Mouse (Mus musculus): ENCODE measurements around the gene Mdp1. TPM values are rescaled to one million over a fixed set of nuclear protein-coding genes. Genes with fewer than 3 reads are reported as not detected.

The Mdp1 gene
- polyA plus RNA-seq, 1 experiment from 2014 or later = 51.3 TPM

DNA sequence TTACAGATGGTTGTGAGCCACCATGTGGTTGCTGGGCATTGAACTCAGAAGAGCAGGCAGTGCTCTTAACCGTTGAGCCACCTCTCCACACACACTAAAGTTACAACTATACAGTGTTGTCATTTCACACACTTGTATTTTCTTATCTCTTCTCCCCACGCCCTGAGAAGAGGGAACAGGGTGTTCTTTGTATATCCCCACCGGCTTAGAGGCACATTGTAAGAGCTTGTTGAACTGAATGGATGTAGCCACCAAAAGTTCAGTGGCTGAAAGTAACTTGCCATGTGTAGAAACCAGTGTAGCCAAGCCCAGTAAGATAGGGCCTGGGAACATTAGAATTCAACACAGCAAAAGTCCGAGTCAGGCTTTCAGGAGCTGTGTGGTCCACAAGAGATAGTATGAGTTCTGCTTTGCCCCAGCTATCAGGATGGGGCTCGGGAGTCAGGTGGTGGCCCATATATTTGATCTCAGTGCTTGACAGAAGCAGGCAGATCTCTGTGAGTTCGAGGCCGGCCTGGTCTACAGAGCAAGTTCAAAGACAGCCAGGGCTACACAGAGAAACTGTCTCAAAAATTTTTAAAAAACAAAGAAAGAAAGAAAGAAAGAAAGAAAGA is 45.6 kb downstream of the Mdp1 start:
- 68% methylated on average over 7 of the region's 7 CpGs for WGBS
- H3K9ac ChIP-seq = no peak overlapping the region
- H3K9me3 ChIP-seq = no peaks in the 10 kb centered on the region
- H3K27me3 ChIP-seq (replicated peaks) = no peaks in the 10 kb centered on the region
- ATAC-seq (ENCODE audit: insufficient read depth, low FRiP score, low read depth) = peak; percentile 51; the same call in 1 of the 2 replicates
- peaks cover 10% of the 10 kb centered on the region for H3K4me1 ChIP-seq
- H3K36me3 ChIP-seq = 0 out of 2 replicates have a peak, but pooled peaks cover 2% of the 10 kb centered on the region
- no peak overlapping the region for H3K4me2 ChIP-seq
- no peak overlapping the region for H3K4me3 ChIP-seq (replicated peaks)
- H3K27ac ChIP-seq = no peak overlapping the region

DNA sequence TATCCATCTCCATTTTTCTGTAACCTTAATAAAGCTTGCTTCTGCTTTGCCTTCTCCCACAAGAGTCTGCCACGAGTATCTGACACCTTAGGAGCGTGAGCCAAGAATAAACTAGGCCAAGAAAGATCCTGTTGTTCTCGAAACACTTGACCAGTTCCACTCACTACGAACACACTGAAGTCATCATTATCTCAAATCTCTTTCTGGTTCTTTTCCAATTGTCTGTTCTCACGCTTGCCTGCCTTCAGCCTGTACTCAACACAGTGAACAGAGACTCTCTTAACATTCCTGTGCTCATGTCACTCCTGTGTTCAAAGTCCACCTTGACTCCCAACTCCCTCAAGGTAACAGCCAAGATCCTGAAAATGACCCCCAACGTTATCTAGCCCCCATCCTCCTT is 47.0 kb downstream of the Mdp1 start:
- ATAC-seq (ENCODE audit: insufficient read depth, low FRiP score, low read depth) = no peak
- Histone ChIP-seq H3K36me3 (peaks cover 10% of the 10 kb centered on the region; the same call in 1 of the 2 replicates), H3K4me1 (peaks cover 4% of the 10 kb centered on the region; the same call in 1 of the 2 replicates), H3K4me2 (no peak overlapping the region), H3K27me3 (replicated peaks) (no peaks in the 10 kb centered on the region), H3K9me3 (no peaks in the 10 kb centered on the region), H3K4me3 (replicated peaks) (no peak overlapping the region), H3K9ac (no peak overlapping the region), H3K27ac (no peak overlapping the region)
- 69% methylated on average over 6 of the region's 6 CpGs for WGBS

DNA sequence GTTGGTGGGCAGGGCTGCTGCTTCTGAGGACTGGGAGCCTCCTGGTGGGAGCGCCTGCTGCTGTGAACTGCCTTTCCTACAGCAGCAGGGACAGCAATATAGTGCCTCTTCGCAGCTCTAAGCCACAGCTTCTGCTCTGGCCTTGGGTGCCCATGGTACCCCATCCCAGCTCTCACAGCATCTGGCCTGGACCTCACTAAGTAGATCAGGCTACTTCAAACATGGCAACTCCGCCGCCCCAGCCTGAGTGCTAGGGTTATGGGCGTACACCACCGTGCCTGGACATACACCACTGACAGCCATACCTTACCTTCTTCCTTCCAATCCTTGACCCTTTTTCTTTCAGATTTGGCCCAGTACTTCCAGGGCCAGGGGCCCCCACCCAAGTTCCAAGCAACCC is 52.0 kb downstream of the Mdp1 start:
- Histone ChIP-seq H3K4me1 (peaks cover 9% of the 10 kb centered on the region), H3K4me2 (no peak overlapping the region), H3K9ac (no peak overlapping the region), H3K27ac (no peak overlapping the region), H3K36me3 (peaks cover 27% of the 10 kb centered on the region; the same call in 1 of the 2 replicates), H3K27me3 (replicated peaks) (no peaks in the 10 kb centered on the region), H3K9me3 (no peaks in the 10 kb centered on the region), H3K4me3 (replicated peaks) (no peak overlapping the region)
- no peak for ATAC-seq (ENCODE audit: insufficient read depth, low FRiP score, low read depth)
- WGBS = 91% methylated on average over 6 of the region's 6 CpGs

Other genes starting within 250 kb of the Mdp1 start
- 121 TPM in 2 replicates for gene Dhrs4, start 181.8 kb downstream of the Mdp1 start, polyA plus RNA-seq (2015; fragmentation: Nextera tagmentation; extraction: Ambion mirVana)
- 2.1 and 2.2 TPM in 2 replicates for gene Carmil3, start 169.9 kb downstream of the Mdp1 start, polyA plus RNA-seq (2015; fragmentation: Nextera tagmentation; extraction: Ambion mirVana)
- gene Cpne6, start 150.1 kb downstream of the Mdp1 start, polyA plus RNA-seq (2015; fragmentation: Nextera tagmentation; extraction: Ambion mirVana) = 0.23 and 0.42 TPM in 2 replicates
- not detected in 2 replicates for gene Nrl, start 135.5 kb downstream of the Mdp1 start, polyA plus RNA-seq (2015; fragmentation: Nextera tagmentation; extraction: Ambion mirVana)
- gene Pck2, start 120.2 kb downstream of the Mdp1 start, polyA plus RNA-seq (2015; fragmentation: Nextera tagmentation; extraction: Ambion mirVana) = 48.5 and 52.8 TPM in 2 replicates
- gene Dcaf11, start 100.5 kb downstream of the Mdp1 start, polyA plus RNA-seq (2015; fragmentation: Nextera tagmentation; extraction: Ambion mirVana) = 63.6 and 75.7 TPM in 2 replicates
- gene A730061H03Rik, start 100.1 kb downstream of the Mdp1 start, polyA plus RNA-seq (2015; fragmentation: Nextera tagmentation; extraction: Ambion mirVana) = 1.2 and 1.4 TPM in 2 replicates
- gene Fitm1, start 84.9 kb downstream of the Mdp1 start, polyA plus RNA-seq (2015; fragmentation: Nextera tagmentation; extraction: Ambion mirVana) = 0.50 and 1.2 TPM in 2 replicates
- 159 and 176 TPM in 2 replicates for gene Psme1, start 82.4 kb downstream of the Mdp1 start, polyA plus RNA-seq (2015; fragmentation: Nextera tagmentation; extraction: Ambion mirVana)
- gene Emc9, start 75.2 kb downstream of the Mdp1 start, polyA plus RNA-seq (2015; fragmentation: Nextera tagmentation; extraction: Ambion mirVana) = 9.4 and 11.2 TPM in 2 replicates
- 265 and 289 TPM in 2 replicates for gene Psme2, start 69.4 kb downstream of the Mdp1 start, polyA plus RNA-seq (2015; fragmentation: Nextera tagmentation; extraction: Ambion mirVana)
- 16.7 and 18.4 TPM in 2 replicates for gene Rnf31, start 68.8 kb downstream of the Mdp1 start, polyA plus RNA-seq (2015; fragmentation: Nextera tagmentation; extraction: Ambion mirVana)
- 11.6 and 12.1 TPM in 2 replicates for gene Irf9, start 56.9 kb downstream of the Mdp1 start, polyA plus RNA-seq (2015; fragmentation: Nextera tagmentation; extraction: Ambion mirVana)
- 9.2 and 10.7 TPM in 2 replicates for gene Rec8, start 42.5 kb downstream of the Mdp1 start, polyA plus RNA-seq (2015; fragmentation: Nextera tagmentation; extraction: Ambion mirVana)
- gene Ipo4, start 24.6 kb downstream of the Mdp1 start, polyA plus RNA-seq (2015; fragmentation: Nextera tagmentation; extraction: Ambion mirVana) = 81.1 and 82.4 TPM in 2 replicates
- gene Gm49378, start 22.6 kb downstream of the Mdp1 start, polyA plus RNA-seq (2015; fragmentation: Nextera tagmentation; extraction: Ambion mirVana) = 1.3 and 1.7 TPM in 2 replicates
- gene Tm9sf1, start 16.7 kb downstream of the Mdp1 start, polyA plus RNA-seq (2015; fragmentation: Nextera tagmentation; extraction: Ambion mirVana) = 123 and 124 TPM in 2 replicates
- 0.40 and 0.59 TPM in 2 replicates for gene Tssk4, start 10.3 kb downstream of the Mdp1 start, polyA plus RNA-seq (2015; fragmentation: Nextera tagmentation; extraction: Ambion mirVana)
- gene Gmpr2, start 11.4 kb upstream of the Mdp1 start, polyA plus RNA-seq (2015; fragmentation: Nextera tagmentation; extraction: Ambion mirVana) = 53.5 and 54.6 TPM in 2 replicates
- gene Nedd8, start 11.6 kb upstream of the Mdp1 start, polyA plus RNA-seq (2015; fragmentation: Nextera tagmentation; extraction: Ambion mirVana) = 495 and 515 TPM in 2 replicates
- 33.9 and 40.4 TPM in 2 replicates for gene Tinf2, start 21.3 kb upstream of the Mdp1 start, polyA plus RNA-seq (2015; fragmentation: Nextera tagmentation; extraction: Ambion mirVana)
- gene Tgm1, start 53.4 kb upstream of the Mdp1 start, polyA plus RNA-seq (2015; fragmentation: Nextera tagmentation; extraction: Ambion mirVana) = 17.9 and 30.5 TPM in 2 replicates
- gene Rabggta, start 61.8 kb upstream of the Mdp1 start, polyA plus RNA-seq (2015; fragmentation: Nextera tagmentation; extraction: Ambion mirVana) = 30.0 and 35.8 TPM in 2 replicates
- gene Dhrs1, start 85.2 kb upstream of the Mdp1 start, polyA plus RNA-seq (2015; fragmentation: Nextera tagmentation; extraction: Ambion mirVana) = 92.9 and 96.4 TPM in 2 replicates
- 34.3 and 36.7 TPM in 2 replicates for gene Nop9, start 85.2 kb upstream of the Mdp1 start, polyA plus RNA-seq (2015; fragmentation: Nextera tagmentation; extraction: Ambion mirVana)
- gene Cideb, start 98.0 kb upstream of the Mdp1 start, polyA plus RNA-seq (2015; fragmentation: Nextera tagmentation; extraction: Ambion mirVana) = 11.8 and 12.9 TPM in 2 replicates
- gene Ltb4r2, start 100.9 kb upstream of the Mdp1 start, polyA plus RNA-seq (2015; fragmentation: Nextera tagmentation; extraction: Ambion mirVana) = 0.85 and 0.96 TPM in 2 replicates
- gene Ltb4r1, start 105.5 kb upstream of the Mdp1 start, polyA plus RNA-seq (2015; fragmentation: Nextera tagmentation; extraction: Ambion mirVana) = 3.8 and 4.7 TPM in 2 replicates
- 6.3 and 8.0 TPM in 2 replicates for gene Adcy4, start 123.6 kb upstream of the Mdp1 start, polyA plus RNA-seq (2015; fragmentation: Nextera tagmentation; extraction: Ambion mirVana)
- 32.0 and 36.9 TPM in 2 replicates for gene Ripk3, start 128.4 kb upstream of the Mdp1 start, polyA plus RNA-seq (2015; fragmentation: Nextera tagmentation; extraction: Ambion mirVana)
- gene Nfatc4, start 162.6 kb upstream of the Mdp1 start, polyA plus RNA-seq (2015; fragmentation: Nextera tagmentation; extraction: Ambion mirVana) = 35.5 and 40.9 TPM in 2 replicates
- gene Nynrin, start 193.5 kb upstream of the Mdp1 start, polyA plus RNA-seq (2015; fragmentation: Nextera tagmentation; extraction: Ambion mirVana) = 15.4 and 18.5 TPM in 2 replicates
- gene Cbln3, start 223.9 kb upstream of the Mdp1 start, polyA plus RNA-seq (2015; fragmentation: Nextera tagmentation; extraction: Ambion mirVana) = 0.42 and 0.46 TPM in 2 replicates
- 16.5 and 18.1 TPM in 2 replicates for gene Khnyn, start 224.4 kb upstream of the Mdp1 start, polyA plus RNA-seq (2015; fragmentation: Nextera tagmentation; extraction: Ambion mirVana)
- 56.0 and 65.7 TPM in 2 replicates for gene Sdr39u1, start 239.8 kb upstream of the Mdp1 start, polyA plus RNA-seq (2015; fragmentation: Nextera tagmentation; extraction: Ambion mirVana)